Mouse (Mus musculus) central nervous system, embryonic 11.5 days (tissue): ENCODE measurements around the gene Slc38a6. TPM values are rescaled to one million over a fixed set of nuclear protein-coding genes. Genes with fewer than 3 reads are reported as not detected.

Experiments used
- polyA plus RNA-seq: library from polyadenylated mRNA; depleted of rRNA; stranded (reverse); fragments of >200 nt; gene quantifications from 2 replicates; pipeline ENCODE4 v1.2.3, GENCODE M21; 2012; rRNA removed

Slc38a6 gene
- polyA plus RNA-seq, result 20.7 and 27.7 TPM in 2 replicates

DNA sequence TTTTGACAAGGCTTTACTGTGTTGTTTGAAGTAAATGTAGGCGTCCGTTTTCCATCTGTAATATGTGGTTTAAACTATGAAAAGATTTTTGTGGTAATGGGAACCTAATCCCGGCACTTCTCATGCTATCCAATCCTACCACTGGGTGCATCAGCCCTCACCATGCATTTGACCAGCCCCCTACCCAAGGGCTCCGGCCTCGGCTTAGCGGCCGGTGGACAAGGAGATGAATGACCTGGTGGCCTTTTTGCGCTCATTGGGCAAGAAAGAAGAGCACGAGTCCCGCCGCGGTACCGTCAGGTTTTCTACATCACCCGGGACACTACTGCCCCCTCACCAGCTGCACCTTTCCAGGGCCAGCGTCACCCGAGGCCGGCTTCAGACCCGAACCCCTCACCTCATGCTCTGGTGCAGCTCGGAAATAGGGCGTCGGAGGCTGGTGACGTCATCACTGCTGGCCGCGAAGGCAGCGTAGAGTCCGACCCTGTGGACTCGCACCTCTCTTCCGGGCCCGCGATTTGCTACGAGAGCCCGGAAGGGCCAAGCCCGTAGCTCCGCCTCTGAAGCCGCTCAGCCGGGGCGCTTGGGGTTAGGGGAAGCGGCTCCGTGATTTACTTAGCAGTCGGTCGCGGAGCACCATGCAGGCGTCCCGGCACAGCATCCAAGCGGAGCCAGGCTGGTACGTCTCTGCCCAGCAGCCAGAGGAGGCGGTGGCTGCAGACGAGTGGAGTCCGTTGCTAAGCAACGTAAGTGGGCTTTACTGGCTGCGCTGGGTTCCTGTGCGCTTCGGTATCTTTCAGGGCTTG, at the start of gene Slc38a6, which contains the start of gene Trmt5:
Slc38a6 (plus strand) TSS at position 493 of the 806 bp plus-strand sequence.
Trmt5 (minus strand) TSS at position 424 of the 806 bp plus-strand sequence.

Other genes starting within 250 kb of the Slc38a6 start
- gene Six1, start 232.9 kb upstream of the Slc38a6 start, polyA plus RNA-seq, result 9.6 and 25.5 TPM in 2 replicates
- 2.1 and 8.1 TPM in 2 replicates for gene Six4, start 173.3 kb upstream of the Slc38a6 start, polyA plus RNA-seq
- gene Mnat1, start 163.1 kb upstream of the Slc38a6 start, polyA plus RNA-seq, result 29.0 and 38.6 TPM in 2 replicates
- gene Trmt5, start 69 bp upstream of the Slc38a6 start, polyA plus RNA-seq, result 21.1 and 22.6 TPM in 2 replicates